Mouse (Mus musculus): ENCODE data around the gene Cfap20. TPM values are rescaled to one million over a fixed set of nuclear protein-coding genes. Genes with fewer than 3 reads are reported as not detected.

Gene Cfap20
- polyA plus RNA-seq, 1 experiment from 2014 or later, result 128 TPM

- Histone ChIP-seq H3K9ac (no peak overlapping the region), H3K9me3 (no peaks in the 10 kb centered on the region), H3K4me2 (no peak overlapping the region), H3K27me3 (no peaks in the 10 kb centered on the region), H3K4me1 (peaks cover 20% of the 10 kb centered on the region), H3K4me3 (no peak overlapping the region), H3K36me3 (peaks cover 3% of the 10 kb centered on the region; the same call in 1 of the 2 replicates), H3K27ac (no peak overlapping the region)
- WGBS, result 94% methylated on average over 3 of the region's 3 CpGs
- no peak for ATAC-seq (ENCODE audit: insufficient number of reproducible peaks, low FRiP score, low TSS enrichment, low read depth)
Observed at GRCm38 (mm10) chr8:95435930-95436329, 1.3 kb upstream of the Cfap20 start.

DNA sequence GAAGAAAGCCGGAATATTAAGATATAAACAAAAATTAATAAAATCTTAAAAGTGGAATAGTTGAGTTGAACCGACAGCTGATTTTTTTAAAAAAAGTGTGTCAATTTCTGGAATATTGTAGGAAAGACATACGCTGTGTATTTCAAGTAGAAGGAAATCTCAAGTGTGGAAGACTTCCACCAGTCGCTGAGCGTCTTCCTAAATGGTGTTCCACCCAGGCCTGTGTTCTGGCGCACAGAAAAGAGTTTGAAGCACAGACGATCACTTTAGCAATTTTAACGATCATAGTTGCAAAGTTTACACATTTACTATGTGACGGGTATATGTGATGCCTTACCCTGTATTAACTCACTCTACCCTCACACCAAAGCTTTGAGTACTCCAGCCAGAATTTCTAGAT is 802 bp upstream of the Cfap20 start:
- no peak overlapping the region; the same call in 1 of the 2 replicates for H3K4me3 ChIP-seq
- peaks cover 20% of the 10 kb centered on the region for H3K4me1 ChIP-seq
- H3K36me3 ChIP-seq, result peaks cover 3% of the 10 kb centered on the region; the same call in 1 of the 2 replicates
- ATAC-seq (ENCODE audit: insufficient number of reproducible peaks, low FRiP score, low TSS enrichment, low read depth), result no peak
- 84% methylated on average over 9 of the region's 9 CpGs for WGBS
- H3K4me2 ChIP-seq, result peak overlapping the region; percentile 43; the same call in 1 of the 2 replicates
- H3K27ac ChIP-seq, result peak overlapping the region; percentile 95; the same call in 1 of the 2 replicates
- no peak overlapping the region for H3K9ac ChIP-seq
- no peaks in the 10 kb centered on the region for H3K27me3 ChIP-seq
- no peaks in the 10 kb centered on the region for H3K9me3 ChIP-seq

- under 1% methylated on average over 25 of the region's 25 CpGs for WGBS
- H3K4me2 ChIP-seq, result peak overlapping the region; percentile 76
- no peaks in the 10 kb centered on the region for H3K27me3 ChIP-seq
- H3K27ac ChIP-seq, result peak overlapping the region; percentile 95
- H3K9me3 ChIP-seq, result no peaks in the 10 kb centered on the region
- peak overlapping the region; percentile 99 for H3K4me3 ChIP-seq
- H3K4me1 ChIP-seq, result peaks cover 30% of the 10 kb centered on the region
- H3K36me3 ChIP-seq, result peaks cover 3% of the 10 kb centered on the region; the same call in 1 of the 2 replicates
- peak overlapping the region; percentile 94 for H3K9ac ChIP-seq
- peak; percentile 46; the same call in 1 of the 2 replicates for ATAC-seq (ENCODE audit: insufficient number of reproducible peaks, low FRiP score, low TSS enrichment, low read depth)
Observed at GRCm38 (mm10) chr8:95434233-95434632, 436 bp downstream of the Cfap20 start.

DNA sequence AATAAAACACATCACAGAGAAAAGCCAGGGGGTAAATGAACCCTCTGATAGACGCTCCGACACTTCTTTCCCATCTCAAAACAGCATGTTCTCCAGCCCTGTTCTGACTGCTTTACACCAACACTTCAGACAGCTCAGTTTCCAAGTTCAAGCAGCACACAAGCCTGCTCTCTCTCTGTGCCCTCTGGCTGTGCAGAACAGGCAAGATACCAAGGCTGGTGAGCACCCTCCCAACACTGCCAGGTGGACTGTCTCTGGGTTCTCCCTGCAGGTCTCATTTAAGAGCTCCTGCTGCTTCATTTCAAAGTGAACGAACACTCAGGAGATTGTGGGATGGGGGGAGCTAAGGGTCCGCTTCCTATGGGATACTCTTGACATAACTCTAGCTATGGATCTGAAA is 1.5 kb downstream of the Cfap20 start:
- peak overlapping the region; percentile 99 for H3K4me3 ChIP-seq
- H3K27ac ChIP-seq, result no peak overlapping the region
- H3K4me2 ChIP-seq, result peak overlapping the region; percentile 76
- no peak overlapping the region for H3K9ac ChIP-seq
- H3K4me1 ChIP-seq, result peaks cover 40% of the 10 kb centered on the region
- no peaks in the 10 kb centered on the region for H3K27me3 ChIP-seq
- no peak for ATAC-seq (ENCODE audit: insufficient number of reproducible peaks, low FRiP score, low TSS enrichment, low read depth)
- 61% methylated on average over 4 of the region's 4 CpGs for WGBS
- peaks cover 3% of the 10 kb centered on the region; the same call in 1 of the 2 replicates for H3K36me3 ChIP-seq
- H3K9me3 ChIP-seq, result no peaks in the 10 kb centered on the region

DNA sequence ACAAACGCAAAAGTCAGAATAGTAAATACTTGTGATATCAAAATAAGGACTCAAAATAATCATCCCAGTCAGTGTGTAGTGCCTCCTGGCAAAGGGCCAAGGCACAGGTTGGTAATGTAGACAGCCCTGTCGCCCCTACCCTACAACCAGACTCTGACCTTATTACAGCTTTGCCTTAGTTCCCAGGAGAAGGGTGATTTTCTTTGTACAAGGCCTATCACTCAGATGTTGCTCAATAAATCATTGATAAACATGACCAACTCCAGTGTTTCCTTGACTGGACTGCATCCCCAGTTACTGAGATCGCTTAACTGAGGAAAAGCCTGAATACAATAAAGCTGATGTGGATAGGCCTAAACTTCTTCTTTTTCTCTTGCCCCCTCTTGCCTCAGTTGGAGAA is 2.2 kb downstream of the Cfap20 start:
- no peak for ATAC-seq (ENCODE audit: insufficient number of reproducible peaks, low FRiP score, low TSS enrichment, low read depth)
- Histone ChIP-seq H3K36me3 (peaks cover 3% of the 10 kb centered on the region; the same call in 1 of the 2 replicates), H3K27ac (no peak overlapping the region), H3K4me2 (no peak overlapping the region), H3K9me3 (no peaks in the 10 kb centered on the region), H3K4me3 (no peak overlapping the region), H3K9ac (no peak overlapping the region), H3K27me3 (no peaks in the 10 kb centered on the region), H3K4me1 (peaks cover 46% of the 10 kb centered on the region)
- 74% methylated on average over 3 of the region's 3 CpGs for WGBS

DNA sequence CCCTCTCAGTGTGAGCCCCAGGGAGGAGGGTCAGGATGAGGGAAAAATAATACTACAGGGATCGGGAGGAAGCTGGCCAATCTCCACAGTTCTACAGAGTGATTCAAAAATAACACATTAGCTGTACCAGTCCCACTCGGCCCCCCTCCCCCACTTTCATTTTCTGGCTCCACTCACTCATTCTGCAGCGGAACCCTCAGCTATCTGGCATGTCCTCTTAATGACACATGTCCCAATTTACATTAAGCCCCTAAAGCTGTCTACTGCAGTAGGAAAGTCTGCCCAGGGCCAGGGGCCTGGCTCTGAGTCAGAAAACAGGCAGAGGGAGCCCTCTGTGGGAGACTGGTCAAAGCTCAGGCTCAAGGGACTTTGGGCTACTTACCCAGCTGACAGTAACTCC is 4.7 kb downstream of the Cfap20 start:
- peaks cover 53% of the 10 kb centered on the region for H3K4me1 ChIP-seq
- H3K4me3 ChIP-seq, result no peak overlapping the region
- no peak overlapping the region for H3K9ac ChIP-seq
- WGBS, result 27% methylated on average over 3 of the region's 3 CpGs
- H3K27me3 ChIP-seq, result no peaks in the 10 kb centered on the region
- H3K36me3 ChIP-seq, result peaks cover 3% of the 10 kb centered on the region; the same call in 1 of the 2 replicates
- H3K9me3 ChIP-seq, result no peaks in the 10 kb centered on the region
- H3K4me2 ChIP-seq, result no peak overlapping the region
- H3K27ac ChIP-seq, result peak overlapping the region; percentile 64
- ATAC-seq (ENCODE audit: insufficient number of reproducible peaks, low FRiP score, low TSS enrichment, low read depth), result peak; percentile 17; the same call in 1 of the 2 replicates

GRCm38 (mm10) chr8:95427594-95428535 is 6.8 kb downstream of the Cfap20 start:
- Histone ChIP-seq H3K9ac (no peak overlapping the region), H3K27me3 (no peaks in the 10 kb centered on the region), H3K4me1 (peaks cover 45% of the 10 kb centered on the region), H3K36me3 (peaks cover 3% of the 10 kb centered on the region), H3K9me3 (no peaks in the 10 kb centered on the region), H3K27ac (peak overlapping the region; percentile 77), H3K4me3 (no peak overlapping the region), H3K4me2 (peak overlapping the region; percentile 14)
- WGBS, result 31% methylated on average over 12 of the region's 12 CpGs
- no peak for ATAC-seq (ENCODE audit: insufficient number of reproducible peaks, low FRiP score, low TSS enrichment, low read depth)

DNA sequence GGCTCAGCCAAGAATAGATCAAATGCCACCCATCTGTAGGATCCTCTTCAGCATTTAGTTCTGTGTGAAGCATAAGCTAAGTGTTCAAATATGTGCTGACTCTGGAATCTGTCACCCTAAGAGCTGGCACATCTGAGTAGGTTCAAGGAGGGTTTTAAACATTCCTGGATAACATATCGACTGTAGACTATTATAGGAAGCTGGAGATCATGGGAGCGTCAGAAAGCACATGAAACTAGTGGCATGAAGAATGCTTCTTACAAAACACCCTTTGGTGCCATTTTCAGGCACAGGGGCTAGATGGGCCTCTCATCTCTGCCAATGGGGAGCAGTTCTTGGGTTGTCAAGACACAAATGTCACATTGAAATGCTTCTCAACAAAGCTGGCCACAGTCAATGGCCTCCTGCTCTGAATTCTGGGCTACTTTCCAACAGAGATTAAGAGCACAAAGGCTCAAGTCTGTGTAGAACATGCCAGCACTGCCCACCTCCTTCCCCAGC is 7.8 kb downstream of the Cfap20 start:
- Histone ChIP-seq H3K4me3 (no peak overlapping the region), H3K9me3 (no peaks in the 10 kb centered on the region), H3K9ac (no peak overlapping the region), H3K36me3 (peaks cover 10% of the 10 kb centered on the region), H3K4me2 (no peak overlapping the region), H3K27me3 (no peaks in the 10 kb centered on the region), H3K27ac (peak overlapping the region; percentile 63), H3K4me1 (peaks cover 36% of the 10 kb centered on the region)
- 40% methylated on average over 2 of the region's 2 CpGs for WGBS
- ATAC-seq (ENCODE audit: insufficient number of reproducible peaks, low FRiP score, low TSS enrichment, low read depth), result no peak

DNA sequence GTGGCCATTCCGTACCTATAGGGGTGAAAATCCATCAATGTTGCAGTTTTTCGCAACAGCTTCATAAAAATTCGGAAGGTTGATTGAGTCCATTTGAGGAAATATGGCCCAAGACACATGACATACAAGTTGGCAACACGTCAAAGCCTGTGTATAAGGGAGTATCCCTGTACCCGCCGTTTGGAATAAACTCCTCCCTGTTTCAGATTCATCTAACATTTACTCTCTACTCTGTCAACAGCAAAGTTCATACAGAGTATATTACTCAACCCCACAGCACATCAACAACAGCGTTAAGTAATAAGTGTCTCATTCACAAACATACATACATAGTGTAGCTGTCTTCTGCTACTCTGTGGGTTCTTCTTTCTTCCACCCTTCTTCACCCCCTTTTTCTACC is 10.0 kb downstream of the Cfap20 start:
- H3K9me3 ChIP-seq, result no peaks in the 10 kb centered on the region
- no peak overlapping the region for H3K27ac ChIP-seq
- H3K4me2 ChIP-seq, result no peak overlapping the region
- H3K27me3 ChIP-seq, result no peaks in the 10 kb centered on the region
- no peak overlapping the region for H3K9ac ChIP-seq
- H3K4me1 ChIP-seq, result peaks cover 30% of the 10 kb centered on the region
- 82% methylated on average over 7 of the region's 7 CpGs for WGBS
- no peak for ATAC-seq (ENCODE audit: insufficient number of reproducible peaks, low FRiP score, low TSS enrichment, low read depth)
- H3K36me3 ChIP-seq, result peaks cover 31% of the 10 kb centered on the region
- H3K4me3 ChIP-seq, result no peak overlapping the region

DNA sequence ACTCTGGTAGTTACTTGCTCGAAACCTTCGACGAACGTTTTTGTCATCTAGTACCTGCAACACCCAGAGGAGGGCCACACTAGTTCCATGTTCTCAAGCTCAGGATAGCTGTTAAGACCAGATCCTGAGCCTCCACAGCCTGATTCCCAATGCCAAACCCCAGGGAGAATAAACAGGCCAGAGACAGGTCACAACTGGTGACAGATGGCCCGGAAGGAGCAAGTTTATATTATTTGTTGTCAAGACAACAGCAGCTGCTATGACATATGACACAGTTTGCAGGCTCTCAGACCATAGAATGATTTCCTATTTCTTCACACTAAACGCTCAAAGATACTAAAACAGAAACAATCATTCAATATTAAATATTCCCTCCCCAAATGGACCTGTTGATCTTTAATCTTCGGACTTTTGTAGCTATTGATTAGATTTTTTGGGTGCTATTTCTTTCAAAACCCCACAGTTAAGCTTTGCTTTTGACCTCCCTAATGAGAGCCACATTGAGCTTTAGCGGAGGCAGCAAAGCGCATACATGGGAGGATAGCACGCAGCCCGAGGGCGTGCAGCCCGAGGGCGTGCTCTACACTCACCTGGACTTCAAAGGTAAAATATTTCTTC is 12.4 kb downstream of the Cfap20 start:
- Histone ChIP-seq H3K36me3 (peaks cover 42% of the 10 kb centered on the region), H3K9me3 (no peaks in the 10 kb centered on the region), H3K4me3 (no peak overlapping the region), H3K27ac (no peak overlapping the region), H3K4me1 (peaks cover 8% of the 10 kb centered on the region), H3K9ac (no peak overlapping the region), H3K27me3 (no peaks in the 10 kb centered on the region), H3K4me2 (no peak overlapping the region)
- WGBS, result 89% methylated on average over 14 of the region's 14 CpGs
- no peak for ATAC-seq (ENCODE audit: insufficient number of reproducible peaks, low FRiP score, low TSS enrichment, low read depth)

GRCm38 (mm10) chr8:95411309-95411972 is 23.2 kb downstream of the Cfap20 start:
- Histone ChIP-seq H3K9ac (no peak overlapping the region), H3K36me3 (no peaks in the 10 kb centered on the region), H3K27ac (peak overlapping the region; percentile 43; the same call in 1 of the 2 replicates), H3K4me2 (no peak overlapping the region), H3K4me3 (no peak overlapping the region), H3K9me3 (no peaks in the 10 kb centered on the region), H3K4me1 (no peaks in the 10 kb centered on the region; the same call in 1 of the 2 replicates), H3K27me3 (no peaks in the 10 kb centered on the region)
- WGBS, result 40% methylated on average over 10 of the region's 10 CpGs
- 0 out of 2 replicates have a peak, but pooled peaks have one; percentile 19 for ATAC-seq (ENCODE audit: insufficient number of reproducible peaks, low FRiP score, low TSS enrichment, low read depth)

Data from limb, embryonic 15.5 days (tissue).